Mouse (Mus musculus): ENCODE measurements around the gene Ttbk1.

The Ttbk1 gene

DNA sequence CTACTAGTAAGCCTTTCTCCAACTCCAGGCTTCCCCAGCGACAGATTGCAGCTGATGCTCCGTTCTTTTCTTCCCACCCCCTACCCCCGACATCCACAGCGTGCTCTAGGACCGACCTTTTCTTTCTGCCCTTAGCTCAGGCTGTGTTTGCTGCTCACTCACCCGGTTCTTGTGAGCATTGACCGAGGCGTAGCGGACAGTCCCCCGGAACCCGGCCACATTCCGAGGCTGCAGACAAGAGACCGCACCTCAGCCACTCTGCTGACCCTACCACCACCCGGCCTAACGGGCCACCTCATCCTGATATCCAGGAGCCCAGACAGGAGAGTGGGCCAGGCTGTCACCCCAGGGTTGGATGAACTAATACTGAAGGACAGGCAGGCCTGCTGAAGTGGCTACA, 10.2 kb downstream of the Ttbk1 start:
- DNase-seq (ENCODE audit: low read depth, low spot score) = no peak

DNA sequence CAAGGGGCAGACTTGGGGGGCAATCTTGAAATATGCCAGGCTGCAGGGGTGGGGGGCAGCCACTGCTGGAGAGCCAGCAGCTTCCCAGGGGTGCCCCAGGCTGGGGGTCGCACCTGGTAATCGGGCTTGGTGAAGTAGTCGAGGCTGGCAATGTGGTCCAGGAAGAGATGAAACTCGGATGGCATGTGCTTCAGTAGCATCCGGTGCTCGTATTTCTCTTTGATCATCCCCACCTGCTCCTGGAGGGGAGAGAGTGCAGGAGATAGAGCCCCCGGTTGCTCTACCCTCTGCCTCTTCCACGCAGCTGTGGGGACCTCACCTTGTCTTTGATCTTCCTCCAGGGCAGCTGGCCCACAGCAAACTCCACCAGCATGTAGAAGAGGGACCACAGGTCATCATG, 10.9 kb downstream of the Ttbk1 start:
- DNase-seq (ENCODE audit: low read depth, low spot score) = no peak

DNA sequence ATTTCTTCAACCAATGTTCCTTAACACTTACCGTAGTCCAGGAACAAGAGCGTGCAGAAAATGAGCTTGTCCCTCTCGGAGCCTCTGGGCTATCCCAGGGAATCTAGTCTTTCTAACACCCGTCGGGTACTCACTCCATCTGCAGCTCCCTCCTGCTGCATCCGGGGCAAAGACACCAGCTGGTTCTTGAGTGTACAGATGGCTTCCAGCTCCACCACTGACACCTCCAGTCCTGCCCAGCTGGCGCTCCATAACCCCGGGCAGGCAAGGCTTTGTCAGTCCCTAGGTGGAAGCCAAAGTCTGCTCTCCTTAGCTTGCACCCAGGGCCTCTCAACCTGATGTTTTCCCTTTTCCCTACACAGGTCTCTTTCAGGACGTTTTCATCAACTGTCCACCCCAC, 19.6 kb downstream of the Ttbk1 start:
- no peak for DNase-seq (ENCODE audit: low read depth, low spot score)

DNA sequence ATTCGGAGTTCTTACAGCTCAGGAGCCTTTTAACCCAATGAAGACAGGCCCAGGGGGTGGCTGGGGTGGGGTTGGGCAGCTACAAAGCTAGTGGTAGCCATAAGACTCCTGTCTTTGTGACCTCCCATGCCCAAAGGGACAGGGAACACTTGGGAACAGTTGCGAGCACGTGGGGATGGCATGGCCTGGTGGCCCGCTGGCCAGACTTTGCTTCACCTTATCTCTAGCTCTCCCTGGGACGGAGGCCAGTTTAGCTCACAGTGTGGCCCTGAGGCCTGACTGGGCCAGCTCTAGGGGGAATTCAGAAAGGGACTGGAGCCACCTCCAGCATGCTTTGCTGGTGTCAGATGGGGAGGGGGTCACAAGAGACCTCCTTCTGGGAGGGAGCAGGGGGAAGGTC, 25.2 kb downstream of the Ttbk1 start:
- DNase-seq (ENCODE audit: low read depth, low spot score) = no peak

DNA sequence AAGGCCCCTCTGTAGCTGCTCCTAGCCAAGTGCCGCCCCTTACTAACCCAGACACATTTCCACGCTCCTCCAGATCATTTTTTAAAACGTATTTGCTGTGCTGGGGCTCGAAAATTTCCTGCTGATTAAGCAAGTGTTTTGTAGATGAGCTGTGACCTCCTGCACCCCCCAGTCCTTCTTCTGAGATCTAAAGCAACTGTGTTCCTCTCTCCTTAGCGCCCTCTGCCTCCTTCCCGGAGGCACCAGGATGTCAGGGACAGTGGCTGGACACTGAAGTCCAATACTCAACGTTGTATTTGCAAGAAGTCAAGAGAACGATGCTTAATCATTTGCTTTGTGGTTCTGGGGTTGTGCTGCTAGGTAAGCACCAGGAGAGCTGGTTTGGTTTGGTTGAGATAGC, 26.1 kb downstream of the Ttbk1 start:
- no peak for DNase-seq (ENCODE audit: low read depth, low spot score)

DNA sequence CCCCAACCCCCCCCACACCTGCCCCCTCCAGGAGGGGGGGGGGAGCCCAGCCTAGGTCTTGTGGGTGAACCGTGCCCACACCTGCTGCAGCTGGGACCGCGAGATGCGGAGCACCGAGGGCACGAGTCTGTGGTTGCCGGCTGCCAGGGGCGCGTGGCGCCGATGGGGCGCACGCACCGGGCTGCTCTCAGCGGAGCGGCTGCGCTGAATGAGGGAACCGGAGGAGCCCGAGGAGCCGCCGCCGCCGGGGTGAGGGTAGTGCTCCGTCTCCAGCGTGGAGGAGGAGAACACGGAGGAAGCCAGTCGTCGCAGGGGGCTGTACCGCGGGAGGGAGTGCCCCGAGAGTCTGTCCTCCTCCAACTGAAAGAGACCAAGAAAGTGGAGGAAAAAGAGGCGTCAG, 26.8 kb downstream of the Ttbk1 start:
- no peak for DNase-seq (ENCODE audit: low read depth, low spot score)

DNA sequence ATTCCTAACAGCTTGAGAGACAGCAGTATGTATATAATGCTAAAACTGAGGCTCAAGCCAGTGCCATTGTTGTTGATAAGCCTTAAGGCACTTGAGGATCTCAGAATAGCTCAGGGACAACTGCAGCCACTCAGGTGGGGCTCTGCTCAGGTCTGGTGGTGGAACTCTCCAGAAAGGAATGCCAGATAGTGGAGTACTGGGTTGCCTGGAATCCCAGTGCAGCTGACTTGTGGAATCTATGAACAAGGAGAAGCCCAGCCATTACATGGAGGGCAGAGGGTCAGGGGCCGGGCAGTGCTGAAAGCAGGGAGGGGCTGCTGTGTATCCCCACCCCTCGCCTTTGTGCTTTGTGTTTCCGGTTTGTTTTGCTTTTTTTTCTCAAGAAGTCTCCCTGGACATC, 29.0 kb downstream of the Ttbk1 start:
- DNase-seq (ENCODE audit: low read depth, low spot score) = no peak

DNA sequence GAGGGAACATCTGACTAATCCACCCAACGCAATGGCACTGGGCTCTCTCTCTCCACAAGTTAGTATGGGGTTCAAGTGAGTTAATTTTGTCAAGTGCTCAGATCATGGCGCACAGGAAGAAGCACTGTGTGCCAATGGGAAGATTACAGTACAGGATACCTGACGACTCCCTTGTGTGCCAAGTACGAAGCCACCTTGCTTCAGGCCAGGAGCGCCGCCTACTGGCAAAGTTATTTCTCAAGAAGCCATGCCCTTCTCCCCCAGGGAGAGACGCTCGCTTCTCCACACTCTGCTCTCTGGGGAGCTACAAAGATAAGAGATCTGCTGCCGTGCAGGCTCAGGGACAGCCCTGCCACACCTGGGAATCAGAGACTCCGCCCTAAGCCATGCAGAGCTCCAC, 29.7 kb downstream of the Ttbk1 start:
- DNase-seq (ENCODE audit: low read depth, low spot score) = peak; percentile 33

DNA sequence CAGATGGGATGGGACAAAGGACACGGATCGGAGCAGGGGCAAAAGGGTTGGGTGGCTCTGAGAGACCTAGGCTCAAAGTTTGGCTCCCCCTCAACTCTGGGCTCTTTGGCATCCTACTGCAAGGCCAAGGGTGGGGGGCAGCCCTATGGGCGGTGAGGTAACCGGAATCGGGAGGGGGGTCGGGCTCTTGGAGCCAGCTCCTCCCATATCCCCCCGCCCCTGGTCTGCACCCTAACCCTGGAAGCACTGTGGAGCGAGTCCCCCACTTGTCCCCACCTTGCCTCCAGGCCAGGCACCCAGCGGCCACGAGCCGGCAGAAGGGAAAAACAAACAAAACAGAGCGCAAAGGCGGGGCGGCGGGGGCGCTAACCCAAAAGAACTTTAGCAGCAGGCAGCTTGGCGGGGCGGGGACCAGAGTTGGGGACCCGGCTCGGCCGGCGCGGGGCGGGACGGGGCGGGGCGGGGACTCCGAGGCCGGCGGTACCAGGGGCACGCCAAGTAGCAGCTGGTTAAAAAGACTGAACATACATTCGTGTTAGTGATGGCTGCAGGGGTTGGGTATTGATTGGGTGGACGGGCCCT, 32.3 kb downstream of the Ttbk1 start:
- DNase-seq (ENCODE audit: low read depth, low spot score) = no peak

DNA sequence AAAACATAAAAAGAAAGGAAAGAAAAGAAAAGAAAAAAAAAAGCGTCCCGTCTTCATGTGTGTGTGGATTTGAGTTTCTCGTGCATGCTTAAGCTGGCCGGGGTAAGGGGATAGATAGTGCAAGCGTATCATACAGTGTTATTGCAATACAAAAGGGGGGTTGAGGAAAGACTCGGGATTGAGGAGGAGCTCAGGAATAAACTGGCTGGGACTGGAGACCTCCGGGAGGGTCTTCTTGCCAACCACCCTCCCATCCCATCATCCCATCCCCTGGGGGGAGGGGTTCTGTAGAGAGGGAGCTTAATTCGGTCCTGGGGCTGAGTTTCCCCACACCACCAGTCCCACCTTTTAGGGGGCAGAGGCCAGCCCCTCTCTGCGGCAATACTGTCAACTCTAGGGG, 32.9 kb downstream of the Ttbk1 start:
- DNase-seq (ENCODE audit: low read depth, low spot score) = no peak

DNA sequence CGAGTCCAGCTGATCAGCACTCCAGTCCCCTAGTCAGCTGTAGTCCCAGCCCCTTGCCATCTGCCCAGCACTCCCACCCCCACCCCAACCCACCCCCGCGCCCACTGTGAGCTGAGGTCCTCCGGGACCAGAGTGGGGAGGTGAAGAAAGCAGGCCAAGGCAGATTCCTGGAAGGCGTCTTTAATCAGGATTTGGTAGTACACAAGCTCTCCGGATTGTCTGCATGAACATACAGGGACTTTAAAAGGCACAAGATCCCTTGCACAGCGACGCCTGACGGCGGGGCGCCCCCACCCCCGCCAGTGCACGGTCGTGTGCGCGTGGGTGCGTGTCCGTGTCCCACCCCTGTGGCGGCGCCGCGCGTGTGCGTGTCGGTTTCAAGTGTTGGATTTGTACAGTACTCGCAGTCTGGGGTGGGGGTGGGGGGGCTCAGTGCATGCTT, 33.5 kb downstream of the Ttbk1 start:
- DNase-seq (ENCODE audit: low read depth, low spot score) = no peak

DNA sequence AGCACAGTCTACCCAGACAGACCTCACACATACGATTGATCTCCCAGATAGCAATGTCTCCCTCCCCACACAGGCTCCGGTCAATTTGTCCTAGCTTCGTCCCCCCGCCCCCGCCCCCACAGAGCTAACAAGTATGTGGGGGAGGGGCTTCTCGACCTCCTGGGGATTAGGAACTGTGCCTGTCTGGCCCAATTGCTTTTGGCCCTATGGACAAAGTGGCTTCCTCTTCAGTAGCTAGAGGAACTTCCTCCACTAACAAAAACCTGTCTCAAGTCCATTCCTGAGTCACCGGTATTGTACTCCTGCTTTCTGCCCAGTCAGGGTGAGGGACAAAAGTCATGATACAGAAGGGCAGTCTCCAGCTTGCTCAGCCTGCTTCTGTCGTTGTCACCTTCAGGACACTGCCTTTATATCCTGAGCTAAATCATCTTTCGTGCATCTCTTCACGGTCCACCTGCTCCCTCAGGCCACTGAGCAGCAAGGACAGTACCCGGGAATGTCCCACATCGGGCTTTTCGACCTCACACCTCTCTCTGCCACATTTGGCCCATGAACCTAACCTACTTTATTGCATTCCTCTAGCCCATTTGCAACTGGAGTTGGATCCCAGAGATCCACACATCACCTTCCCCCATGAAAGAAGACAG, 34.0 kb downstream of the Ttbk1 start:
- DNase-seq (ENCODE audit: low read depth, low spot score) = no peak

DNA sequence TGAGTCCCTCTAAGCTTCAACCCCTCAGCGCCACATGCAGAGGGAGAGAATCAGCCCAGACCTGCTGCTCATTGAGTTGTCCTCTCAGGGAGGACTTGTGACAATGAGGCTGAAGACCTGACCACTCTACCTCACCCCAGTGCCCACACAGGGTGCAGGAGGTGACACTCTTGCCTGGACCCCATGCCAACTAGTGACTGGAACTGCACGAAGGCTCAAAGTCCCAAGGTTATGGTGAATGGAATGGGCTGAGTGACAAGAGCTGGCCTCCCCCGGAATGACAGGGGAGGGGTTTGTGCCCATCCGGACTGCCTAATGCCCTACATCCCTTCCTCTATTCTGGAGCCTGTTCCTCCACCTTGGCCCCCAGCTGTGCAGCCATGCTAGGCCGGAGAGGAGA, 34.8 kb downstream of the Ttbk1 start:
- no peak for DNase-seq (ENCODE audit: low read depth, low spot score)

DNA sequence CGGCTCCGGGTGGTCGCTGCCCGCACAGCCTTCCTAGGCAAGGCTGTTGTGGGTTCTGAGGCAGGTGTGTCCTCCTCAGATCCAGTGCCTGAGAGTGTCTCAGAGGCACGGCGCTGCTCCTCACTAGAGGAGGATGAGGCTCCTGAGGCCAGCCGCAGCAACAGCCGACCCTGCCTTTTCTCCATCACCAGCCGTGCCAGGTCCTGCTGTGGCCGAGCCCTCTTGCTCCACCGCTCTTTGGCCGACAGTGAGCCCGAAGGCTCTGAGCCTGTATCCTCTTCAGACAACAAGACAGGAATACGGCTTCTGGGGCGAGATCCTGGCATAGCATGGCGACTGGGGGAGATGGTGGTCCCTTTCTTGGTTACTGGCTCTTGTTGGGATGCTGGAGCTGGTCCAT, 41.2 kb downstream of the Ttbk1 start:
- no peak for DNase-seq (ENCODE audit: low read depth, low spot score)

DNA sequence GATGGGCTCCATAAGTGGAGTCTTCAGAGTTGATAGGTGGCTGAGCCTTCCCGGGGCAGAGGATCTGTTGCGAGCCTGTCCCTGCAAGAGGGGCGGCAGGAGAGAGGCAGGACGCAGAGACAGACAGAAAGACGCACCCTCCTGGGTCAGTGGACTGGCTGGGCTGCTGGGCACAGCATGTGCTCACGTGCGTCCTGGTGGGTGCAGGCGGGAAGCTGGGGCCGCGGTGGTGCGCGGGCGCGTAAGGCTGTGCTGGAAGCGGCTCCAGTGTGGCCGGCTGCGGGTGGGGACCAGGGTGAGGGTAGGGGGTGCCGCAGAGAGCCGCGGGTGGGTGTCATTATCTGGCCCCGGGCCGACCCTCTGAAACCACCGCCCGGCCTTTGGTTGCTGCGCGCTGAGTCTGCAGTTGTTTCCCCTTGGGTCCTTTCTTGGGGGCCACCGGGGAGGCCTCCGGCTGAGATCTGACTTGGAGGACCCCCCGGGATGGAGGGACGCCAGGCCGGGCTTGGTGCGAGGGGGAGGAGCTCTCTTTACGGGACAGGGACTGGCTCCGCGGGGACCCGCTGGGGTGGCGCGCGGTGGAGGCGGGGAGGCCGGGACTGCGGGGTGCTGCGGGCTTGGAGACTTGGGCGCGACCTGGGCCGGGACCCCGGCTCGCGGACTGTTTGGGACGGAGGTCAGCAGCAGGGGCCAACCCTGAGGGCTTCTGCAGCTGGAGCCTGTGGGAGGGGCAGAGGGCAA, 42.5 kb downstream of the Ttbk1 start:
- DNase-seq (ENCODE audit: low read depth, low spot score) = no peak

DNA sequence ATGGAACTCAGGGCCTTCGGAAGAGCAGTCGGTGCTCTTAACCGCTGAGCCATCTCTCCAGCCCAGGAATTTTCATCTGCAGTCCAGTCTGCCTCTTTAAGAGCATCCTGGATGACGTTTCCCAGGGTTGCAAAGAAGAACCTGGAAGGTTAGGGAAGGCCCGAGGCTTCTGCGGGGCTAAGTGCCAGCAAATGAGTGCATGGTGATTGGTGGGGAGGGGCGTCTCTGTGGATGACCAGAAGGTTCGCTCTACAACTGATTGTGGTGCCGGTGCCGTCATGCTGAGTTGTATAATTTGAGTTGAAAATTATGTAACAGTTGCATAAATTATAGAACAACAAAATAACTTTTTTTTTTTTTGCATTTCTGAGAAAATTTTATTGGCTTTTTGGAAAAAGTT, 48.3 kb downstream of the Ttbk1 start:
- no peak for DNase-seq (ENCODE audit: low read depth, low spot score)

DNA sequence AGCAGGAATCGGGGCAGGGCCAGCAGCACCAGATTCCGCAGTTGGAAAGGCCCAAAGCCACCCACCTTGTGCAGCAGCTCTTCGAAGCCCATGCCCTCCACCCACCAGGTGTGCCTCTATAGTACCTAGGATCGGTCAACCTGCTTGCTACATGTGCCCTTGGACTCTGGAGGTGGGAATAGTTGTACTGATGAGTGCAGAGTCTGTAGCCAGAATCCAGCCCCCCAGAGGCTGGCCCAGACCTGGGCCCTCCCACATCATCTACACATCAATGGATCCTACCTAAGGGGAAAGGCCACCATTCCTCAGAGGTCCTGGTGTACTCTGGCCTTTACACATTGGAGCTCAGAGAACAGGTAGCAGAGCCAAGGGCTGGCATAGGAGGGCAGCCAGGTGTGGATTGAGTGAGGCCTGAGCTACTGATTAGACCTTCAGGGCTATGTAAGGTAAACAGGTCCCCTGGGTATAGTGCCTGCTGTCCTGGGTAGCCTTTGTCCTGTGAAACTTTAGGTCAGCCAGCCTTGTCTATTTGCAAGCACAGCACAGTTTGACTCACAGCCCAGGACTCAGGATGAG, 49.1 kb downstream of the Ttbk1 start, which contains the start of gene Slc22a7:
Gene Slc22a7 (minus strand): TSS at position 160 of the 576 bp plus-strand sequence.
- no peak for DNase-seq (ENCODE audit: low read depth, low spot score)

DNA sequence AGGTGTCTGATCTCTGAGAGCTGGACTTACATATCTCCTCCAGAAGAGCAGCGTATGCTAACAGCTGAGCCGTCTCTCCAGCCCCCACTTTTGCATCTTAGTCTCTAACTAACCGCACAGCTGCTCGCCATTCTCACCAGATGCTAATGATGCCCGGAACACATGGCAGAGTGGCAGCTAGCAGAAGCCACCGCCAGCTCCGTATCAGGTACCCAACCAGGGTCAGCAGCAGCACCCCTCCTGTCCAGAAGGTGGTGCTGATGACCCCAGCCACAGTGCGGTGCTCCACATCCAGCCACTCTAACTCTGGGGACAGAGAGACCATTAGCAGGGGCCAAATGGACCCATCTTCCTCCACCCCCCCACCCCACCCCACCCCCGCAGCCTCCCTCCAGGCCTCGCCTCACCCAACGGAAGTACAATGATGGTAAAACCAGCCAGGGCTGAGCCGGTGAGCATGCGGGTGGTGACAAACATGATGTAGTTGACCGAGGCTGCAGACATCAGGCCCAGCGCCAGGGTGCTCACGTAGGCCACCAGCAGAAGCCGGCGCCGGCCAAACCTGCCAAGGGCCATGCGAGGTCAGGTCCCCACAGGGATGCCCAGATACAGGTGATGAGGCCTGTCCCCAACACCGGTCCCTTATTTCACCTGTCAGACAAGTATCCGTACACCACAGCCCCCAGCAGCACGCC, 50.7 kb downstream of the Ttbk1 start:
- no peak for DNase-seq (ENCODE audit: low read depth, low spot score)

DNA sequence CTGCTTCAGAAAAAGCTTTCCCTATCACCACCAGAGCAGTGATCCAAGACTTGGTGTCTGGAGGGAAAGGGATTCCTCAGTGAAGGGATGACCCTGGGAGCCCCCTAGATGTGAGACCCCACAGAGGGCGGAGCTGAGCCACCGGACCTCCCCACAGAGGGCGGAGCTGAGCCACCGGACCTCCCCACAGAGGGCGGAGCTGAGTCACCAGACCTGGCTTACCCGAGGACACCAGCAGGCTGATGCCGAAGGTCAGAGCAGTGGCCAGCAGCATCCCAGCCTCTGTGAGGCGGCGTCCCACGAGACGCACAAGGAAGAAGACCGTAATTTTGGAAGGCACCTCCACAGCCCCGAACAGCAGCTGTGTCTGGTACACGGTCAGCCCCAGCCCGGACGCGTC, 53.8 kb downstream of the Ttbk1 start:
- no peak for DNase-seq (ENCODE audit: low read depth, low spot score)

DNA sequence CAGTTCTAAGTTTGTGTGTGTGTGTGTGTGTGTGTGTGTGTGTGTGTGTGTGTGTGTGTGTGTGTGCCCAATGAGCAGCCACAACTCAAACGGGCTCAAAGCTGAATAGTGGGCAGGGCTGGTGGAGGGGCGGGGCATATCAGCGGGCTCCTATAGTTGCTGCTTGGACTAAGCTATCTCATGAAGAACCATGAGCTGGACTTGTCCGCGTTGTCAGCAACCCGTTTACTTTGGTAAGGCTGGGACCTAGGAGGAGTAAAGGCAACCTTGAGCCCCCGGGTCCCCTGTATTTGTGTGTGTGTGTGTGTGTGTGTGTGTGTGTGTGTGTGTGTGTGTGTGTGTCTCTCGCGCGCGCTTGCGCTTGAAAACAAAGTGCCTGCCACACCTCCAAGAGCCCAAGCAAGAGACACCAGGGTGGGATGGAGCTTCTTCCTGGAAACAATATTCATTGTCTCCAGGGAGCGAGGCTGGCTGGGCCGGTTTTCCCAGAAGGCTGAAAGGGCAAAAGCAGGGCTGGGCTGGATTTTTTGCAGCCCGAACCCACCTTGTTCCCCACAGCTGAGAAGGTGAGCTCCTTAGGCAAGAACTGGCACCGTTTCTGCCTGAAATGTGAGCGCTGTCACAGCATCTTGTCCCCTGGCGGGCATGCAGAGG, 58.6 kb downstream of the Ttbk1 start, which contains the start of gene Crip3:
Gene Crip3 (plus strand): TSS at position 166 of the 654 bp plus-strand sequence.
- no peak for DNase-seq (ENCODE audit: low read depth, low spot score)

DNA sequence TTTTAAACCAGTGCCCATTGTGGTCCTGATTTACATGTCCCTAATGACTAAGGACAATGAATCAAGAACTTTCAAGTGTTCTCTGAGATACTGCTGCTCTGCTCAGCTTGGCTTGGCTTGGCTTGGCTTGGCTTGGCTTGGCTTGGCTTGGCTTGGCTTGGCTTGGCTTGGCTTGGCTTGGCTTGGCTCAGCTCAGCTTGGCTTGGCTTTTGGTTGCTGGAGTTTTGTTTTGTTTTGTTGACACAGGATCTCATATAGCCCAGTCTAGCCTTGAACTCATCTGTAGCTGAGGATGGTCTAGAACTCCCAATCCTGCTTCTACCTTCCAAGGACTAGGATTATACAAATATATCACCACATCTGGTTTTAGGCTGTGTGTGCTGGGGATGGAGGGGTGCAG, 61.0 kb downstream of the Ttbk1 start:
- no peak for DNase-seq (ENCODE audit: low read depth, low spot score)

DNA sequence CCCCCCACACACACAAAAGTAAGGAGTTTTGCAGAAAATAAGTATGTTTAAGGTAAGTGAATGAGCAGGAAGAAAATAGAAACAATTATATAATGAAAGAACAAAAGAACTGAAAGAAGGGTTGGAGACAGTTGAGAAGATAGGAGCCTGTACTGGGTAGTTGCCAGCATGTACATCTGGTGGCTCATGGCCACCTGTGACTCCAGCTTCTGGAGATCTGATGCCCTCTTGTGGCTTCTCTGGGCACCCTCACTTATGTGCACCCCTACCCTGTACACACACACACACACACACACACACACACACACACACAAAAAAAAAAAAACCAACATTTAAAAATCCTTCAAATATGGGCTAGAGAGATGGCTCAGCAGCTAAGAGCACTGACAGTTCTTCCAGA, 67.8 kb downstream of the Ttbk1 start:
- peak; percentile 20 for DNase-seq (ENCODE audit: low read depth, low spot score)
